Mouse (Mus musculus): ENCODE data around the gene Stkld1.
A peak's percentile ranks its signal among the peaks of the same experiment; 100 is the strongest.

Stkld1 gene

DNA sequence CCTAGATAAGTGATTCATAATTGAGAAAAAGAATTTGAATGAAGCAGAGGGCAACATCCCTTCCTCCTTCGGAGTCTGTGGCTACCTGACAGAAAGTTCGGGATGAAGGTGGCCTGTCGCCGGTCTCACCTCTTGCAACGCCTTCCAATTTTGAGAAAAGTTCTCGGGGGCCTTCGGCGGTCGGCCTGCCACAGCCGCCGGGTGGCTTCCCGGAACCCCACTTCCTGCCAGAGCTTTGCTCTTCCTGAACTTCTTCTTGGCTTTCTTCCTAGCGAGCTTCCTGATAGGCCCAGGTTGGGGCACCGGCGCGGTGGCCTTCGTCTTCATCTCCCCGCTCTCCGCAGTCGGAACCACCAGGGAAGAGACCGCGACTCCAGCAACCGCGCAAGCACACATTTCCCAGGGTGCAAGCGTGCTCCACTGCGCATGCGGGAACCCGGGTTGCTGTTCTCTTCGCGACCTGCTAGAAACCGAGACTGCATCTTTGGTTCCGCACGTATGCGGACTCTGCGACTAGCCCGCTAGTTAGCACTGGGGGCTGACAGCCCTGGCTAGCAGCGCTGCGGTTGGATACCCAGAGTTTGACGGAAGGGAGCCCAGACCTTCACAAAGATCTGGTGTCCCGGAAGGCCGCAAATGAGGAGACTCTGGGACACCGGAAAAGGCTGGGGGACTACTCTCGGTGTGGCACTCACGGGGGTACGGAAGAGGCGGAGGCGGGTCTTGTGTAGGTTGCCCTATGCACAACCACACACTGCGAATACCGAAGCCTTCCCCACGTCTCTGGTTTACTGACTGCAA, 30.3 kb downstream of the Stkld1 start, which contains the start of gene Rexo4:
TSS of gene Rexo4 (minus strand) at position 464 of the 801 bp plus-strand sequence.
- peak; percentile 97 for DNase-seq (ENCODE audit: low read depth, low spot score)

- DNase-seq (ENCODE audit: low read depth, low spot score), result no peak
Observed at GRCm38 (mm10) chr2:26964724-26965370, 31.0 kb downstream of the Stkld1 start.

DNA sequence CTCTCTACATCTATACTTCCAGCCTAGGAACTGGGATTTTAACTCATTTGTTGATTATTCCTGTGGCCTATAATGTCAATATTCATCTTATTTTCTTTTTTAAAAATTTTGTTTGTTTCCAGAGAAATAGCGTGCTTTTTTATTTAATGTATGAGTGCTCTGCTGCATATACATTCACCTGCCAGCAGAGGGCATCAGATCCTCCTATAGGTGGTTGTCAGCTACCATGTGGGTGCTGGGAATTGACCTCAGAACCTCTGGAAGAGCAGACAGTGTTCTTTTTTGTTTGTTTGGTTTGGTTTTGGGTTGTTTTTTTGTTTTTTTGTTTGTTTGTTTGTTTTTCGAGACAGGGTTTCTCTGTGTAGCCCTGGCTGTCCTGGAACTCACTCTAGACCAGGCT, 33.4 kb downstream of the Stkld1 start:
- DNase-seq (ENCODE audit: low read depth, low spot score), result peak; percentile 40

DNA sequence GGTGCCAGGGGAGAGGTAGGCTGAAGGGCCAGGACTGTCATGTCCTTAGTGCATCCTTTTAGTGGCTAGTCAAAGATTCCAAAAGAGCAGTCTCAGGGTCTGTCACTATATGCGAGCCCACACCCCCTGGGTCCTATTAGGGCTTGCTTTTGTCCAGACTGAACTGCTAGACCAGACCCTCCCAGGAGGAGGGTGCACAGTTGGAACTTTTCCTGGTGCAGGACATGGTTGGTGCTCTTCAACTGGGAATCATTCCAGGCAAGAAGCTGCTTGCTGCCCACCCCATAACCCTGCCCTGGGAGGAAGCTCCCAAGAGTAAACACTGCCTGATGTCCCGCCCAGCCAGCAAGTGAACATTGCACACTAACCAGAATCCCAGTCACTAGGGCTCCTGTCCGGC, 39.3 kb downstream of the Stkld1 start, which contains the start of gene Adamts13:
TSS of gene Adamts13 (plus strand) at position 301 of the 400 bp plus-strand sequence.
- DNase-seq (ENCODE audit: low read depth, low spot score), result no peak

DNA sequence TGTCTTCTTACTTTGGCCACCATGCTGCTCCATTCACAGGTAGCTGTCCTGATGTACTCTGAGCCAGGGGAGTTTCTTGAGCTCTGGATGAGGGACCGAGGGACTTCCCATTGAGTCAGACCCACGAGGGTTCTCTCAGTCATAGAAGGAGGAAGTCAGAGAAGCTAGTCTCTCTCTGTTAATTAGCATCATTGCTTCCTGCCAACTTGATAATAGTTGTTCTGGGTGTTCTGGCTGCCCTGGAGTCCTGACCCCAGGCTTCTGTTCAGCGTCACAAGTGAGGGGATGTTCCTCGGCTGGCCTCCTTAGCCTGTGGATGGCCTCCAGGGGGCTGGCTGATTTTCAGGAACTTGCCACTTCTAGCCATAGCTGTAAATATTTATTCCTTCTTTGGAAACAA, 40.1 kb downstream of the Stkld1 start:
- DNase-seq (ENCODE audit: low read depth, low spot score), result no peak

- DNase-seq (ENCODE audit: low read depth, low spot score), result no peak
Observed at GRCm38 (mm10) chr2:26980361-26980760, 46.5 kb downstream of the Stkld1 start.

GRCm38 (mm10) chr2:26984179-26984578, 50.3 kb downstream of the Stkld1 start:
- no peak for DNase-seq (ENCODE audit: low read depth, low spot score)

DNA sequence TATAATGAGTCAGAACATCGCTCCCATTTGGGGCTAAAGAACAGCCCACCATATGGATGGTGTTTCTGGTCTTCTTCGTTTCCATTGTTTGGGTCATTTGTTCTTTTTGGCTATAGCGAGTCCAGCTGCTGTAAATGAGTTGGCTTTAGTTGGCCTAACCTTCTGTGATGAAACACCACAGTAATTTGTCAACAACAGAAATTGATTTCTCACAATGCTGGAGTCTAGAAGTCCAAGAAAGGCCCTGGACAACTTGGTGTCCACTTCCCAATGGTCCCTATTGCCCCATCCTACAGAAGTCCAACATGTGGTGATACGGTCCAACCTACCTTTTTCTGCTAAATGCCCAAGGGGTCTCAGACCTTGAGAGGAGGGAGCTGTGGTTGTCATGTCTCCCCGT, 50.8 kb downstream of the Stkld1 start:
- no peak for DNase-seq (ENCODE audit: low read depth, low spot score)

GRCm38 (mm10) chr2:26993936-26994335, 60.1 kb downstream of the Stkld1 start:
- no peak for DNase-seq (ENCODE audit: low read depth, low spot score)

DNA sequence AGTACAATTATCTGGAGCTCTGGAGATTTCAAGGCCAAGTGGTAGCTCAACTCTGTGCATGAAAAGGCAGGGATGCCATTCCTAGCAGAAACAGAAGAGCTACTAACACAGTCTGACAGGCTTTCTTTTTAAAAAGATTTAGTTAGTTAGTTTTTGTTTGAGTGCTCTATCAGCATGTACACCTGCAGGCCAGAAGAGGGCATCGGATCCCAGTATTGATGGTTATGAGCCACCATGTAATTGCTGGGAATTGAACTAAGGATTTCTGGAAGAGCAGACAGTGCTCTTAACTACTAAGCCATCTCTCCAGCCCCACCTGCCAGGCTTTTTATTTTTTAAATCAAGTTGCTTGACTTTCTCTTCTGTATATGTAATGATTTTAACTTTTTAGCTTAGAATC, 63.7 kb downstream of the Stkld1 start:
- peak; percentile 32 for DNase-seq (ENCODE audit: low read depth, low spot score)

DNA sequence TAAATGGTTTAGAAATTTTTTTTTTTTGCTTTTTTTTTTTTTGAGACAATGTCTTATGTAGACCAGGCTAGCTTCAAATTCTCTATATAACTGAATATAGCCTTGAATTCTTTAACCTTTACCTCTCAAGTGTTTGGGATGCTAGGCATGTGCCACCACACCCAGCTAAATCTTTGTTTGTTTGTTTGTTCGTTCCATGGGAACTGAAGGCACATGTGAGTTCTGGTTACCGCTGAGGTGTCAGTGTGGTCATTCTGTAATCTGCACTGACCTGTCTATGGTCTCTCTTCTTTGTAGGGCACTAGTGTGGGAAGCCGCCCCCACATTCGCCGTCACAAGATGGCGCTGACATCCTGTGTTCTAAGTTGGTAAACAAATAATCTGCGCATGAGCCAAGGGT, 64.1 kb downstream of the Stkld1 start:
- DNase-seq (ENCODE audit: low read depth, low spot score), result no peak

All from ZHBTc4 (cell line).